Mouse (Mus musculus): ENCODE measurements around the gene Abhd2. TPM values are rescaled to one million over a fixed set of nuclear protein-coding genes. Genes with fewer than 3 reads are reported as not detected.

Abhd2 gene
- polyA plus RNA-seq, 1 experiment from 2014 or later: 16.3 TPM

DNA sequence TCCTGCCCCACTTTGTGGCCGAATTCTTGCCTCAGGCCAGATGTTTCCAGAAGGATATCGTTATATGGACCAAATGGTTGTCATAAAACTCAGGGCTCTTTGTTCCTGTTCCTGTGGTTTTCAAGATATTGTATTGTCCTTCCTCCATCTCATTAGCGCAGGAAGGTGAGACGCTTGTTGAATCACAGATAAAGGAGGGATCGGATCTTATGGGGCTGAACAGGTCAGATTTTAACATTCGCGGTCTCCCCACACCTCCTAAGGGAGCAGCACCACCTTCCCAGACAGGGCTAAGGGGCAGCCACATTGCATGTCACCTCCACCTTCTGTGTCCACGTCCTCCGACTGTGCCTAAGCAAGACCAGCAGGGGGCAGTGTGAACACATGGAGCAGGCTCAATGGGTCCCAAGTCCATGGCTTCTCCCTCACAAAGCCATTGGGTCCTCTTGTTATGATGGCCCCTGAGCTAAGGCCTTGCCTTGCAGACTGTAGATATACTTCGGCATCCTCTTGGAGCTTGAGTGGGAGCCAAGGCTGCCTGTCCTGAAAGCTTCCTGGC, 98.4 kb downstream of the Abhd2 start:
- Histone ChIP-seq H3K27ac (ENCODE audit: low read depth, low read length) (no peak overlapping the region), H3K4me3 (ENCODE audit: low read length) (no peak overlapping the region), H3K27me3 (replicated peaks; ENCODE audit: control insufficient read depth, insufficient read depth, low read length) (no peaks in the 10 kb centered on the region), H3K4me2 (ENCODE audit: low read length) (no peak overlapping the region), H3K9ac (ENCODE audit: low read depth, low read length) (no peak overlapping the region), H3K9me3 (ENCODE audit: control insufficient read depth, low read length) (no peaks in the 10 kb centered on the region), H3K4me1 (ENCODE audit: control insufficient read depth, insufficient read depth, low read depth, low read length) (no peaks in the 10 kb centered on the region), H3K36me3 (ENCODE audit: control insufficient read depth, insufficient read depth, low read length) (no peaks in the 10 kb centered on the region)
- peak; percentile 82 for ATAC-seq
- 56% methylated on average over 10 of the region's 10 CpGs for WGBS

DNA sequence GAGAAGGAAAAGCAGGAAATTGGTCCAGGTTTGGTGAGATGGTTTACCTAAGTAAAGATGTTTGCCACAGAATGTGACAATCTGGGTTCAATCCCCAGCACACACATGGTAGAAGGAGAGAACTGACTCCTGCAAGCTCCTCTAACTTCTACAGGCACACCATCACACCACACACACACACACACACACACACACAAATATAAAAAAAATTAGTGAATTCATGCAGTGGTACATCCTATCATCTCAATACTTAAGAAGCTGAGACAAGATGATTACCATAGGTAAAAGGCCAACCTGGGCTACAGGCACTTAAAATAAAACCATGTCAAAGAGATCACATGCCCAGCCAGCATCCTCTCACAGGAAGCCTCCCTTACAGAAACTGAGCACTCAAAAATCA, 101.0 kb downstream of the Abhd2 start:
- Histone ChIP-seq H3K4me1 (ENCODE audit: control insufficient read depth, insufficient read depth, low read depth, low read length) (no peaks in the 10 kb centered on the region), H3K4me2 (ENCODE audit: low read length) (no peak overlapping the region), H3K4me3 (ENCODE audit: low read length) (no peak overlapping the region), H3K27me3 (replicated peaks; ENCODE audit: control insufficient read depth, insufficient read depth, low read length) (no peaks in the 10 kb centered on the region), H3K36me3 (ENCODE audit: control insufficient read depth, insufficient read depth, low read length) (no peaks in the 10 kb centered on the region), H3K9ac (ENCODE audit: low read depth, low read length) (no peak overlapping the region), H3K9me3 (ENCODE audit: control insufficient read depth, low read length) (no peaks in the 10 kb centered on the region), H3K27ac (ENCODE audit: low read depth, low read length) (no peak overlapping the region)
- ATAC-seq: no peak

DNA sequence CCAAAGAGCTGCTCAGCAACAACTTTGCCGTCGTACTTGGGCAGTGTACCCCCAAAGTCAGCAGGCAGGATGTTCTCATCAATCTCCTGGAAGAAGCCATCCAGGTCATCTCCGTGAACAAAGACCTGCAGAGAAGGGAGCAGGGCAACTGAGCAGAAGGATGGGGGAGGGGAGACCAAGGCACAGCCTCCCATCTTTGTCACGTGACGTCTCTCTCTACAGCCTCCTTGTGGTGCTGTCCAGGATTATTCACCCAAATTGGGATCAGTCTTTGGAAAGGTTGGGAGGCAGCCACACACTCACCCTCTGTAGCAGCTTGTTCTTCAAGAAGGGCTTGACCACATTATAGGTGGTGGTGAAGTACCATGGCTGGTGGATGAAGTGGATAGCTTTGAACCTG, 102.6 kb downstream of the Abhd2 start:
- ATAC-seq: no peak
- no peaks in the 10 kb centered on the region for H3K36me3 ChIP-seq (ENCODE audit: control insufficient read depth, insufficient read depth, low read length)
- WGBS: 70% methylated on average over 5 of the region's 5 CpGs
- H3K4me3 ChIP-seq (ENCODE audit: low read length): no peak overlapping the region
- no peaks in the 10 kb centered on the region for H3K4me1 ChIP-seq (ENCODE audit: control insufficient read depth, insufficient read depth, low read depth, low read length)
- no peak overlapping the region for H3K4me2 ChIP-seq (ENCODE audit: low read length)
- no peaks in the 10 kb centered on the region for H3K9me3 ChIP-seq (ENCODE audit: control insufficient read depth, low read length)
- H3K9ac ChIP-seq (ENCODE audit: low read depth, low read length): no peak overlapping the region
- H3K27ac ChIP-seq (ENCODE audit: low read depth, low read length): no peak overlapping the region
- H3K27me3 ChIP-seq (replicated peaks; ENCODE audit: control insufficient read depth, insufficient read depth, low read length): no peaks in the 10 kb centered on the region

DNA sequence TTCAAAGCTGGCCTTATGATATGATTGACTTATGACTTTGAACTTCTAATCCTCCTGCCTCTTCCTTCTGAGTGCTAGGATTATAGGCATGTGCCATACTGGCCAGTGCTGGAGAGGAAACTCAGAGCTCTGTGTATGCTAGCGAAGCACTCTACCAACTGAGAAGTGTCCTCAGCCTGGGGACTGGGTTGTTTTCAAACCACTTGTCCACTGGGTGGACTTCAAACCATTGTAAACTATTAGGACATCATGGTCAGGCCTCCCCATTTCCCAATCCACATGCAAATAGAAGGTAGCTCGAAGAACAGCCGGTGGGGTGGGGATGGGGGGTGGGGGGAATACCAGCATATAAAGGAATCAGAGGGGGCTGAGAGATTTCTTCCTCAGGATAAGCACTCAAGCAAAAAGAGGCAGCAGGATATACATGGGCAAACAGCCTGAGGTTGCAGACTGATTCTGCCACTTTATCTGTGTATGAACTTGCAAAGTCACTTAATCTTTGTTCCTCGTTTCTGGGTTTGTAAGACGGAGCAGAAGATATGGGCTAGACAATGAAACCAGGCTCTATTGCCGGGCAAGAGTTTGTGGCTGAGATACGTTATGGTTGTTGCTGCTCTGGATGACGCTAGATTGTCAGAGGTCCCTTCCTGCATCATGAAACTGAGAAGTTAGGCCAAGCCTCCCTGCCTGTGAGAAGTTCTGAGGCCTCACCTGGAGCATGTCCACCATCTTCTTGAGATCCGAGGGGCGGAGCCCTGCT, 103.7 kb downstream of the Abhd2 start:
- H3K4me1 ChIP-seq (ENCODE audit: control insufficient read depth, insufficient read depth, low read depth, low read length): no peaks in the 10 kb centered on the region
- WGBS: 93% methylated on average over 10 of the region's 10 CpGs
- H3K4me3 ChIP-seq (ENCODE audit: low read length): no peak overlapping the region
- H3K9me3 ChIP-seq (ENCODE audit: control insufficient read depth, low read length): no peaks in the 10 kb centered on the region
- no peak overlapping the region for H3K9ac ChIP-seq (ENCODE audit: low read depth, low read length)
- no peaks in the 10 kb centered on the region for H3K27me3 ChIP-seq (replicated peaks; ENCODE audit: control insufficient read depth, insufficient read depth, low read length)
- no peaks in the 10 kb centered on the region for H3K36me3 ChIP-seq (ENCODE audit: control insufficient read depth, insufficient read depth, low read length)
- ATAC-seq: no peak
- no peak overlapping the region for H3K27ac ChIP-seq (ENCODE audit: low read depth, low read length)
- no peak overlapping the region for H3K4me2 ChIP-seq (ENCODE audit: low read length)

DNA sequence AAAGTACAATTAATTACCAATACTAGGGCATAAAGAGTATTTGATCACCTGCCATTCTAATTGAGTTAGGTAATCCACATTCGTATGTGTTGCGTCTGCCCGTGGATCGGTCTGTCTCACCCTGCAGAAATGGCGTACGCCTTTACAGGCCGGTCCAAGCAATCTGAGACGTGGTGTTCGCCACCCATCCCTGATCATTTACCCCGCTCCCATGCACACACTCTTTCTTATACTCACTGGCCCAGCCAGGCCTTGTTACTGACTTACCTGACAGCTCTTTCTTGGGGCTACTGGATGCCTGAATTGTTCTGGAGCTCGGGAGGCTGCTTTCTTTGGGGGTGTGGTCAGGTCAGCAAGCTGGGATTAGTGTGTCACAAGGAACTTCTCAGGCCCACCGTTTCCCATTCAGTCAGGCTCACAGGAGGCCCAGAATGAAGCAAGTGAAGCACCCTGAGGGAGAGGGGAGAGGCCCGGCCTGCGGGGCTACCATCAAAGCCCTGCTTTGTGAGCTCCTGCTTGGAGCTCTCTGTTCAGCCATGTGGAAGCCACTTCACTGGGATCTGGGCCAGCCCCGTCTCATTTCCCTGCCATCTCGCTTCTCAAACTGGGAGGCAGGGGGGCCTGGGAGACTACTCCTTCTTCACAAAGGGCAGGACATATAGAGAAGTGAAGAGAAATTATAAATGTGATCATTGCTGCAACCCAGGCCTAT, 113.6 kb downstream of the Abhd2 start, which contains the start of gene Rlbp1:
TSS of gene Rlbp1 (minus strand) at position 627 of the 712 bp plus-strand sequence.
- 55% methylated on average over 16 of the region's 16 CpGs for WGBS
- peaks cover 5% of the 10 kb centered on the region for H3K4me1 ChIP-seq (ENCODE audit: control insufficient read depth, insufficient read depth, low read depth, low read length)
- H3K9me3 ChIP-seq (ENCODE audit: control insufficient read depth, low read length): no peaks in the 10 kb centered on the region
- 0 out of 2 replicates have a peak within 1 kb of the TSS, but pooled peaks have one; percentile 0 for H3K4me2 ChIP-seq (ENCODE audit: low read length)
- peak within 1 kb of the TSS; percentile 72 for H3K27ac ChIP-seq (ENCODE audit: low read depth, low read length)
- no peak within 1 kb of the TSS for H3K4me3 ChIP-seq (ENCODE audit: low read length)
- H3K9ac ChIP-seq (ENCODE audit: low read depth, low read length): no peak within 1 kb of the TSS; the same call in 1 of the 2 replicates
- peak; percentile 89 for ATAC-seq
- no peaks in the 10 kb centered on the region for H3K36me3 ChIP-seq (ENCODE audit: control insufficient read depth, insufficient read depth, low read length)
- no peaks in the 10 kb centered on the region for H3K27me3 ChIP-seq (replicated peaks; ENCODE audit: control insufficient read depth, insufficient read depth, low read length)

DNA sequence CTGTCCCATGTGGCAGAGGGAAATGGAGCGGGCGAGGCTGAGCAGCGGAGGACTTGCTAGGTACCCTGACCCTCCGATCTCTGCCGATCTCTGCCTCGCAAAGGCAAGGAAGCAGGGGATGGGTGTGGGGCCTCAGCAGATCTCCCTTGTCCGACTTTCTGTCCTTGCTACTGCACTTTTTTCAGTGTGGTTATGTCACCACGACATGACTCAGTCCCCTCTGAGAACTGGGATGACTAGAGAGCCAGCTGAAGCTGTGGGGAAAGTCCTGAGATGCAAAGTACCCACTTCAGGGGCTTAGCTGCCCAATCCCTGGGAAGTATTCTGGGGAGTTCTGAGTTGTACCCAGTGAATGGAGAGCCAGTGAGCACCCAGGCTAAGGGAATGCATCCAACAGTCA, 114.1 kb downstream of the Abhd2 start:
- no peaks in the 10 kb centered on the region for H3K9me3 ChIP-seq (ENCODE audit: control insufficient read depth, low read length)
- peak overlapping the region; percentile 72; the same call in 1 of the 2 replicates for H3K27ac ChIP-seq (ENCODE audit: low read depth, low read length)
- no peak overlapping the region for H3K4me3 ChIP-seq (ENCODE audit: low read length)
- ATAC-seq: no peak
- no peaks in the 10 kb centered on the region for H3K27me3 ChIP-seq (replicated peaks; ENCODE audit: control insufficient read depth, insufficient read depth, low read length)
- H3K4me2 ChIP-seq (ENCODE audit: low read length): no peak overlapping the region
- H3K4me1 ChIP-seq (ENCODE audit: control insufficient read depth, insufficient read depth, low read depth, low read length): peaks cover 6% of the 10 kb centered on the region
- no peak overlapping the region; the same call in 1 of the 2 replicates for H3K9ac ChIP-seq (ENCODE audit: low read depth, low read length)
- H3K36me3 ChIP-seq (ENCODE audit: control insufficient read depth, insufficient read depth, low read length): no peaks in the 10 kb centered on the region
- 70% methylated on average over 8 of the region's 8 CpGs for WGBS

DNA sequence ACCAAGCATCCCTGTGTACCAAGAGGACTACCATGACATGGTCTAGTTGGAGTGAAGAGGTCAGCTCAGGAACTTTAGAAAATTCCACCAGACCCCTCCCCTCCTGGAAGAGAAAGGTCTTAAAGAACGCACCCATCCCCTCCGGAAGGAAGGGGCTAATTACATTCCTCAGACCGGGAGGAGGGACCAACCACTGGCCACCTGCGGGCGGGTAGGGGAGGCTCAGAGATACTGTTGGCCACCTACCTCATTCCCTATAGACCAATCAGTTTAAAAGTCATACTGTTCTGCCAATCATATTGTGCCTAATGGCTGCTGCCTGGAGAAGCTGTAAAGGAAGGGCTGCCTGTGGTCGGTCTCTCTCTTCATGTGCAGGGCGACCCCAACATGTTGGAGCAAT, 115.0 kb downstream of the Abhd2 start:
- H3K27me3 ChIP-seq (replicated peaks; ENCODE audit: control insufficient read depth, insufficient read depth, low read length): no peaks in the 10 kb centered on the region
- no peak overlapping the region for H3K9ac ChIP-seq (ENCODE audit: low read depth, low read length)
- H3K4me2 ChIP-seq (ENCODE audit: low read length): no peak overlapping the region
- 59% methylated on average over 7 of the region's 7 CpGs for WGBS
- H3K4me3 ChIP-seq (ENCODE audit: low read length): no peak overlapping the region
- H3K36me3 ChIP-seq (ENCODE audit: control insufficient read depth, insufficient read depth, low read length): no peaks in the 10 kb centered on the region
- no peaks in the 10 kb centered on the region for H3K9me3 ChIP-seq (ENCODE audit: control insufficient read depth, low read length)
- ATAC-seq: no peak
- peaks cover 9% of the 10 kb centered on the region for H3K4me1 ChIP-seq (ENCODE audit: control insufficient read depth, insufficient read depth, low read depth, low read length)
- no peak overlapping the region for H3K27ac ChIP-seq (ENCODE audit: low read depth, low read length)

DNA sequence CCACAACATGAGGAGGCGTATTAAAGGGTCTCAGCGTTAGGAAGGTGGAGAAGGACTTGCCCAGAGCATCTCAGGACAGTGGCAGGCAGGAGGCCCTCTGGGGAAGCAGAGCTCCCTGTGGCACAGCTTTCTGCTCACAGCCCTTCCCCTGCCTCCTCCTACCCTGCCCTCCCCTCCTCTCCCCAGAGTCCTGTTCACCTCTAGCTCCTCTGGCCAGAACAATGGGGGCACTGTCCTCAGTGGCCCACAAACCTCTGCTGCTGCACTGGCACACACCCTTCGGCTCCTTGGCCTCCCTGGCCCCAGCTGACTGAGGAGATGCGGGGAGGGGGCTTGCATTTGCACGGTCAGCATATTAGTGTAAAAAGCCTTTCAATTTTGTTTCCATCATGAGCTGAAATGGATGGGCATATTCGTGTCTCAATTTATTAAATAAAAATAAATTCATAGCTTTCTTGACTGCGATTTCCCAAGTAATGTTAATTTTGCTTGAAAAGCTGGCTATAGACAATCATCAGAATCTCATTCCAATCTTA, 115.7 kb downstream of the Abhd2 start:
- H3K4me2 ChIP-seq (ENCODE audit: low read length): no peak overlapping the region
- H3K4me3 ChIP-seq (ENCODE audit: low read length): no peak overlapping the region
- peaks cover 9% of the 10 kb centered on the region for H3K4me1 ChIP-seq (ENCODE audit: control insufficient read depth, insufficient read depth, low read depth, low read length)
- no peaks in the 10 kb centered on the region for H3K9me3 ChIP-seq (ENCODE audit: control insufficient read depth, low read length)
- no peak overlapping the region for H3K27ac ChIP-seq (ENCODE audit: low read depth, low read length)
- H3K27me3 ChIP-seq (replicated peaks; ENCODE audit: control insufficient read depth, insufficient read depth, low read length): no peaks in the 10 kb centered on the region
- ATAC-seq: peak; percentile 37; the same call in 1 of the 2 replicates
- WGBS: 71% methylated on average over 7 of the region's 7 CpGs
- no peak overlapping the region for H3K9ac ChIP-seq (ENCODE audit: low read depth, low read length)
- no peaks in the 10 kb centered on the region for H3K36me3 ChIP-seq (ENCODE audit: control insufficient read depth, insufficient read depth, low read length)

DNA sequence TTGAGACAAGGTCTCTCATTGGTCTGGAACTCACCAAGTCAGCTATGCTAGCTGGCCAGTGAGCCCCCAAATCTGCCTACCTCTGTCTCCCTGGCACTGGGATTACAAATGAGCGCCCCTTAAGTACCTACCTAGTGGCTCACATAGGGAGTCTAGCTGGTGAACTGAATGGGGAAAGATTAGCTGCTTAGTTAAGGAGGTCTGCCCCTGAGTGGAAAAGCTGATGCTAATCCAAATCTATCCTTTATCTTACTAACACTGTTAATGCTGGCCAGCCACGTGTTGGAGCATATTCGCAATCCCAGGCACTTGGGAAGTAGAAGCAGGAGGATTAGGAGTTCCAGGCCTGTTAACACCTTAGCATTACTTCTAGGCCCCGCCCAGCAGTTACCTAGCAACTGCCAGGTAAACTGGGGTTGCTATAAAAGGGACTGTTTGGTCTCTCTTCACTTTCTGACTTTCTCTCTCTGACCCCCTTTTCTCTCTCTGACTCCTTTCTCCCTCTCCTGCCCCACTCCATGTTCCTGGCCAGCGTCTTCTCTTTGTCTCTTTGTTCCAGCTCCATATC, 117.2 kb downstream of the Abhd2 start:
- Histone ChIP-seq H3K4me3 (ENCODE audit: low read length) (no peak overlapping the region), H3K27ac (ENCODE audit: low read depth, low read length) (no peak overlapping the region), H3K4me2 (ENCODE audit: low read length) (no peak overlapping the region), H3K9me3 (ENCODE audit: control insufficient read depth, low read length) (no peaks in the 10 kb centered on the region), H3K4me1 (ENCODE audit: control insufficient read depth, insufficient read depth, low read depth, low read length) (peaks cover 9% of the 10 kb centered on the region), H3K27me3 (replicated peaks; ENCODE audit: control insufficient read depth, insufficient read depth, low read length) (no peaks in the 10 kb centered on the region), H3K9ac (ENCODE audit: low read depth, low read length) (no peak overlapping the region), H3K36me3 (ENCODE audit: control insufficient read depth, insufficient read depth, low read length) (no peaks in the 10 kb centered on the region)
- no peak for ATAC-seq
- WGBS: 70% methylated on average over 5 of the region's 5 CpGs
